Mouse (Mus musculus) c-Kit-negative CD71-positive TER-119-positive erythroid progenitor cells, embryonic 14.5 days (primary cell): ENCODE data around the gene Tcf7l2.

ENCODE experiments used
- DNase-seq: peaks from one replicate; pipeline ENCODE4 v3.0.0-alpha.2; 2013; ENCODE audit warnings: low read depth, low spot score

Tcf7l2 gene

GRCm38 (mm10) chr19:55939090-55939489 is 197.5 kb downstream of the Tcf7l2 start:
- DNase-seq = peak; percentile 55

DNA sequence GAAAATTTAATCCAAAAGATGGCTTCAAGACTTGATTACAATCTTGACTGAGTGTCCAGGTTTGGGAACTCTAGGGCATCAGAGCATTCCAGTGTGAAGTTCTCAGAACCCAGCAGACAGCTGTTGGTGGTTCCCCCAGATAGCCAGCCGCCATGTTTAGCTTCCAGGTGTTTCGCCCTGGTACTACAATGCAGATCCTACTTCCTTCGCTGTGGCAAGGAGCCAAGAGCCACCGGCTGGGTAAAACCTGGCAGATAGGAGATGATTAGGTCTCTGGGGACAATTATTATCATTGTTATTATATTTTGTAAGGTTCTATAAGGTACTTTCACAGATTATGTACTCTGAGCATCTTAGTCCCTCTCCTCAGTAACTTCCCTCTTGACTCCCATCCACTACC is 198.1 kb downstream of the Tcf7l2 start:
- no peak for DNase-seq

DNA sequence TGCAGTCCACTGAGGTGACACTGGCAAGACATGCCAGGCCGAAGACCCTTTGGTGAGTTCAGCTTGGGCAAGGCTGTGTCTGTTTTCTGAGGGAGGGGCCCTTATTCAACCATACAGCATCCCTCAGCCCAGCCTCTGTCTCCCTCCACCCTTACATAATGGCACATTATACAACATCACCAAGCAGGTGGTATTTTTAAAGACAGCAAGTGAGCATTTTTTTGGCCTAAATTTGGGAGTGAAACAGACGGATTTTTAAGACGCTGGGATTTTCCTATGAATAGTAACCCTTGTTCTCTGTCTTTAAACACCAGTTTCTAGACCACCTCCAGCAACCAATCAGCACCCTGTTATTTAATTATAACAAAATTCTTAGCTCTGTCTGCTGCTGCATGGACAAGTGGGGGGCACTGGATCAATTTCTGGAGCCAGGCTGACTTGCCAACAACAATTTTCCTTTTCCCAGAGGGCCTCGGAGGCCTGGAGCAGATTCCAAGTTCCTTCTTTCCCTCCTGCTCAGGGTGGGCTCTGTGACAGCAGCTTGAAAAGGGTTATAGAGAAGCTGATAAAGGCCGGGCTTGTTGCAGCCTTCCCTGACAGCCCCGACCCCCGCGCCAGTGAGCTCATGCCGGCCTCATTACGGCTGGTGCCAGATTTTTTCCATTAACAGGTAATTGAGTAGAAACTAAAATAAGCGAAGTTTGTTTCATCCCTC is 199.1 kb downstream of the Tcf7l2 start:
- no peak for DNase-seq

- peak; percentile 87 for DNase-seq
These were observed 199.9 kb downstream of the Tcf7l2 start for GRCm38 (mm10) chr19:55941253-55942125.

DNA sequence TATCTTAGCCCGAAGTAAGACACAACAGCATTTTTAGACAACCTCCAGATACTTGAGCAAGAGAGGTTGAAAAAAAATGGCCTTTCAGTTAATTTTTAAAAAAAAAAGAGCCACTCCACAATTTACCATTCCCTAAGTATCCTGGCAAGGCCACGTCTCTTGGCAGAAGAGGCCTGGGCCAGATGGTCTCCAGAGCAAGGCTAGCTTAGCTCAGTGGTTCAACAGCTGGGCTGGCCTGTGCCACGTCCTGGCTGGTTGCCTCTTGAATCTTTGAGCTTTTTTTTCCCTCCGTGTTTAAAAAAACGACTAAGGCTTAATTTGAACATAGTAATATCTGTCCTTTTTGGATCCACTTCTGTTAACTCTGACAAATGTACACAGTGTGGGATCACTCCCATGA is 209.8 kb downstream of the Tcf7l2 start:
- DNase-seq = no peak

GRCm38 (mm10) chr19:55953207-55953606 is 211.6 kb downstream of the Tcf7l2 start:
- DNase-seq = no peak

DNA sequence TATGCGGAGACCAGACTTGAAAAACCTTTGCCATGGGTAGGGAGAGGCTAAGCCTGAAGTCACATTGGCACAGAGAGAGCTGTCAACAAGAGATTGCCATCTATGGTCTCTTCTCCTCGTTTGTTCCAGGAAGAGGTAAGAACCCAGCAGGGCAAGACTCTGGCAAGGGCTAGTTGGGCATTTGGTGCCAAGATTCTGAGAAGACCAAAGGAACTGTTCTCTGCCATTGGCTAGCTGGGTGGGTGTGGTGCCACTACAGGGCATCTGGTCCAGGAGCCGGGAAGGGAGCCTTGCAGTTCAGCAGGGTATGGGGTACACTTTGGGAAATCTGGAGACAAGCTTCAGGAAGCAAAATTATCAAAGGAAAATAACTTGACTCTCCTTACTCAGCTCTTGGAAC is 213.5 kb downstream of the Tcf7l2 start:
- DNase-seq = no peak

GRCm38 (mm10) chr19:55956745-55957144 is 215.1 kb downstream of the Tcf7l2 start:
- no peak for DNase-seq

DNA sequence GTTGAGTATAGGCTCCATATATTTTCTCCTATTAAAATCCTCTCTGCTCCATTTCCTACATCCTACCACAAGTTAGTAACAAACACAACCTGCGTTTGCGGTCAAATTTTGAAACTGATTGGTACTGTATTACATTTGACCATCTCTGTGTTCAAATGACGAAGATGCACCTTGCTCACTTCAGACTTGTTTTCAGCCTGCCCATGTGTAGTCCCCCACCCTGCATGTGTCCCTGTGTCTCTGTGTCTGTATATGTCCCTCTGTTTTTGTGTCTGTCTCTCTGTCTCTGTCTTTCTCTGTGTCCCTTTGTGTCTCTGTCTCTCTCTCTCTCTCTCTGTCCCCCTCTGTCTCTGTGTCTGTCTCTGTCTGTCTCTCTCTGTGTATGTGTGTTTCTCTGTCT is 222.8 kb downstream of the Tcf7l2 start:
- no peak for DNase-seq

DNA sequence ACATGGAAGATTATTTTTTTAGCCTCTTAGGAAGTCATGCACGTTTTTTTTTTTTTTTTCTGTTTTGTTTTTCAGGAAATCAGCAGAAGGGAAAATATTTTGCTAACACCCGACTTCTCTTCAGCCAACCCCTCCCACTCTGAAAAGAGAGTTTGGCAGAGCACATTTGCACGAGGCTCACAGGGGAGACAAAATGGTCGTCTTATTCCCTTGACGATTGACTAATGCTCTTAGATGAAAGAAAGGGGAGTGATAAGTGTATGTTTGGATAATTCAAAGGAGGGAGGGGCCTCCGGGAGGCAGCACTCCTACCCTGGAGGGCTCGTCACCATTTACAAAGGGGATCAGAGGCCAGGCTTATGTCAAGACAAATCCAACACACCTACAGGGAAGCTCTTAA is 224.4 kb downstream of the Tcf7l2 start:
- DNase-seq = no peak

DNA sequence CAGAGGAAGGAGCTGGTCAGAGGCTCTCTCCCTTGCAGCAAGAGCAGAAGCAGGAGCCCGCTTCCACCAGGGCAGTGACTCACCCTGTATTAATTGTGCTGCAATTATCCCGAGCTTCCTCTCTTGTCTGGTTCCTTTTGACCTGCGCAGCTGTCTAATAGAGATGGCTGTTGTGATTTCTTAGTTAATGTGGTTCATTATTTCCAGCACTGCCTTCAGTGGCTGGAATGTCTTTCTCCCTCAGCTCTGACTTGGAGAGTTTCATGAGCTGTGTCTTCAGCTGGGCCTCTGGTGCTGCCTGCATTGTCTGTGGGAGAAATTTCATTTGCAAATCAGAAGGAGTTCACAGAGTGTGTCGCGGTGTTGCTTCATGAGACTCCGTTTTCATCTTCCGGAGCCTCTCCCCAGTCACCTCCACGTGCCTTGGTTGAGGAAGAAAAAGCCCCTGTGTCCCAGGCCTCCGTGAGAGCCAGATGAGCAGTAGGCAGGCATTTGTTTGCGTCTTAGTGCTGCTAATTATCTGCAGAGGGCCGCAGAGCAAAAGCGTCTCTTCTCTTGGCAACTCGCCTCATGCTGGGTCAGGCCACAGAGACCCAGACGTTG is 228.4 kb downstream of the Tcf7l2 start:
- no peak for DNase-seq

DNA sequence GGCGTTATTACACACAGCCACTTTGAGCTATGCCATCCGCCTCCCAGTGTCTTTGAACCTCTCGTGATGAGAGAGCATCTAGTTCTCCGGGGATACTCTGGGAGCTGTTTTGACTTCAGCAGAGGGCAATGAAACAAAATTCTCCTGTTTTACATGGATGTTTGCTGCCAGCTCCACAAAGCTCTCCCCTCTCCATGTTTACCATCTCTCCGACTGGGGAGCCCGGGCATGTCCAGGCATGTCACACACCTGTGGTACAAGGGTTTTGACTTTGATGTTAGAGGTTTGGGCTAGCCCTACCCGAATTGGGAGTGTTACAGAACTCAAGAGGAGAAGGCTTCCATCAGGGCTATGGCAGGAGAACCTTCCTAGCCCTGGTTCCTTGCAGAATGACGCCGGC is 234.5 kb downstream of the Tcf7l2 start:
- DNase-seq = no peak
